Mouse (Mus musculus) bone marrow macrophage, adult 2 months (primary cell): ENCODE data around the gene Mgat4c.
"Not testable (repeated sequence)": the region's sequence is repeated elsewhere in the genome, so short reads cannot be mapped to it uniquely, and the experiment has no call there.

Source experiments
- CTCF ChIP-seq: IDR thresholded peaks from 2 replicates; pipeline ENCODE4 v1.5.1; 2012; ENCODE audit warnings: low read depth, mild to moderate bottlenecking, low read length, moderate library complexity
- POLR2A ChIP-seq: IDR thresholded peaks from 2 replicates; pipeline ENCODE4 v1.6.1; 2012; ENCODE audit warnings: mild to moderate bottlenecking, low read depth, low read length, borderline replicate concordance

DNA sequence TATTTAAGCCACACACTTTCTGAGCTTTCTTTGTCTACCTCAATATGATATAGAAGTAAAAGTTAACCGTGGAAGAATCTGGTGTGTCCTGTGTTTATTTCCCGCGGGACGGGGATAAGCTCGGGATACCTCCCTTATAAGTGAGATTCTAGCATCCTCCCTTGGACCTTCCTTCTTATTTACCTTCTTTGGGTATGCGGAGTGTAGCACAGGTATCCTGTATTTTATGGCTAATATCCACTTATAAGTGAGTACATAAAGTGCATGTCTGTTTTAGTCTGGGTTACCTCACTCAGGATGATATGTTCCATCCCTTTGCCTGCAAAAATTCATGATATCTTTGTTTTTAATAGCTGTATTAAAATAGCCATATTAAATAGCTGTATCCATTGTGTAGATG lies 754.2 kb downstream of the Mgat4c start:
- not testable (repeated sequence) for TF ChIP-seq CTCF, POLR2A
